Mouse (Mus musculus) retina, adult 2 months (tissue): ENCODE measurements around the gene Gm21913.
"Not testable (repeated sequence)": the region's sequence is repeated elsewhere in the genome, so short reads cannot be mapped to it uniquely, and the experiment has no call there.

Experiments used
- DNase-seq: peaks from one replicate; pipeline ENCODE4 v3.0.0-alpha.2; 2012; ENCODE audit warnings: low read depth, low spot score

The Gm21913 gene

DNA sequence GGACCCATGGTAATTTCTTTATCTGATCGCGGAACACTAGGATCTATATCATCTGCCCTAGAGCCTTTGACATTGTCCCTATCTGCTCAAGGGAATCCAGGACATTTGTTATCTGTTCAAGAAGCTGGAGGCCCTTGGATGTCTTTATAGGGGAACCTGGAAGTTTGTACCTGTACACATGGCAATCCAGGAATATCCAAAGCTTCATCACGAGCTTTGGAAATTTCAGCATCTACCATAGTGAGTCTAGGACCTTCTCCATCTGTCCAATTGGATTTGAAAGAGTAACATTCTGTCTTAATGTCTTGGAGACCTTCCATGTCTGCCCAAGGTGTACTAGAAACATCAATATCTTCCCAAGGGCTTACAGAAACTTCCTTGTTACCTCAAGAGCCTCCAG lies at the start of gene Gm21913:
Gm21913 (plus strand) TSS at position 301 of the 400 bp plus-strand sequence.
- not testable (repeated sequence) for DNase-seq
